Comparison of ENCODE assay signal across 11 mouse cellular contexts in genomic region chr12:112810092-112810885, GRCm38 (mm10). TPM values are rescaled to one million over a fixed set of nuclear protein-coding genes. Genes with fewer than 3 reads are reported as not detected.
DNase-seq lines count a peak whose midpoint lies in the region; ATAC-seq and TF ChIP-seq lines count a peak whose summit lies in the region.
"Had no signal": no experiment of that assay in that cellular context is flagged by ENCODE, and none has a peak within 500 bp of the region (broad histone marks: within the 10 kb centered on the region; RNA-seq: fewer than 3 reads in every experiment).

No protein-coding gene starts in this region.

- DNase-seq in heart, adult 8-10 months (ENCODE audit: low spot score) = no peak
- peak; percentile 72 for DNase-seq in lung, postnatal 0 days (ENCODE audit: low spot score)
- DNase-seq in lung, adult 2 months = no peak
- DNase-seq in urinary bladder, postnatal 25 days (ENCODE audit: low spot score) = no peak
- DNase-seq in embryo, embryonic 10.5 days (ENCODE audit: low spot score) = no peak
- DNase-seq: B cell, adult 2 months had no signal

- no peaks in the 10 kb centered on the region for H3K36me3 ChIP-seq in heart, embryonic 11.5 days (ENCODE audit: control insufficient read depth, insufficient read depth, low read length)
- no peaks in the 10 kb centered on the region for H3K36me3 ChIP-seq in lung, postnatal 0 days (ENCODE audit: insufficient read depth, low read length)
- no peaks in the 10 kb centered on the region for H3K36me3 ChIP-seq in intestine, embryonic 15.5 days
- 0 out of 2 replicates have a peak, but pooled peaks cover 7% of the 10 kb centered on the region for H3K36me3 ChIP-seq in stomach, embryonic 15.5 days

- no peak for TF ChIP-seq EP300 in lung, postnatal 0 days (IDR thresholded peaks at IDR 0.05)

- TF ChIP-seq POLR2A in lung, adult 2 months (IDR thresholded peaks at IDR 0.05; ENCODE audit: borderline replicate concordance, extremely low read depth, low read depth, low read length) = no peak

- peaks cover 28% of the 10 kb centered on the region for H3K4me1 ChIP-seq in heart, embryonic 11.5 days (ENCODE audit: control insufficient read depth, insufficient read depth, low read length)
- peaks cover 4% of the 10 kb centered on the region; the same call in 1 of the 2 replicates for H3K4me1 ChIP-seq in lung, postnatal 0 days (ENCODE audit: insufficient read depth, low read depth, low read length)
- peaks cover 3% of the 10 kb centered on the region; the same call in 1 of the 2 replicates for H3K4me1 ChIP-seq in lung, adult 2 months (ENCODE audit: control insufficient read depth, insufficient read depth, low read length)
- H3K4me1 ChIP-seq in intestine, embryonic 15.5 days (replicated peaks) = peaks cover 14% of the 10 kb centered on the region
- peaks cover 16% of the 10 kb centered on the region for H3K4me1 ChIP-seq in stomach, embryonic 15.5 days

- H3K9me3 ChIP-seq in heart, embryonic 11.5 days (replicated peaks; ENCODE audit: control insufficient read depth, low read length) = no peaks in the 10 kb centered on the region
- H3K9me3 ChIP-seq in lung, postnatal 0 days (ENCODE audit: low read length) = no peaks in the 10 kb centered on the region
- H3K9me3 ChIP-seq in intestine, embryonic 15.5 days = no peaks in the 10 kb centered on the region
- H3K9me3 ChIP-seq in stomach, embryonic 15.5 days = no peaks in the 10 kb centered on the region

- peak overlapping the region; percentile 97 for H3K4me2 ChIP-seq in heart, embryonic 11.5 days
- H3K4me2 ChIP-seq in lung, postnatal 0 days (replicated peaks; ENCODE audit: low read depth, low read length) = peak overlapping the region; percentile 93
- H3K4me2 ChIP-seq in intestine, embryonic 15.5 days (replicated peaks) = peak overlapping the region; percentile 94
- H3K4me2 ChIP-seq in stomach, embryonic 15.5 days = peak overlapping the region; percentile 95; the same call in 1 of the 2 replicates

- H3K27ac ChIP-seq in heart, embryonic 11.5 days (ENCODE audit: low read depth, low read length) = peak overlapping the region; percentile 73; the same call in 1 of the 2 replicates
- peak overlapping the region; percentile 86 for H3K27ac ChIP-seq in lung, postnatal 0 days (ENCODE audit: low read length)
- no peak overlapping the region for H3K27ac ChIP-seq in intestine, embryonic 15.5 days
- H3K27ac ChIP-seq in stomach, embryonic 15.5 days = no peak overlapping the region
- H3K27ac ChIP-seq: macrophage had no signal

- no peaks in the 10 kb centered on the region for H3K27me3 ChIP-seq in heart, embryonic 11.5 days (ENCODE audit: control insufficient read depth, insufficient read depth, low read length)
- H3K27me3 ChIP-seq in lung, postnatal 0 days (replicated peaks; ENCODE audit: insufficient read depth, low read length) = no peaks in the 10 kb centered on the region
- H3K27me3 ChIP-seq in intestine, embryonic 15.5 days (replicated peaks) = no peaks in the 10 kb centered on the region
- H3K27me3 ChIP-seq in stomach, embryonic 15.5 days (replicated peaks) = no peaks in the 10 kb centered on the region

- peak overlapping the region; percentile 69 for H3K4me3 ChIP-seq in heart, embryonic 11.5 days (ENCODE audit: low read depth, low read length)
- H3K4me3 ChIP-seq in lung, postnatal 0 days (ENCODE audit: low read depth, low read length) = peak overlapping the region; percentile 52; the same call in 1 of the 2 replicates
- H3K4me3 ChIP-seq in lung, adult 2 months (replicated peaks; ENCODE audit: extremely low read depth, low read depth, low read length) = no peak overlapping the region
- H3K4me3 ChIP-seq in intestine, embryonic 15.5 days (replicated peaks) = no peak overlapping the region
- no peak overlapping the region for H3K4me3 ChIP-seq in stomach, embryonic 15.5 days (replicated peaks)

- no peak for ATAC-seq in heart, embryonic 11.5 days (replicated peaks; ENCODE audit: insufficient number of reproducible peaks, low FRiP score, low TSS enrichment)
- ATAC-seq in lung, postnatal 0 days = peak; percentile 53
- ATAC-seq in intestine, embryonic 15.5 days = no peak
- ATAC-seq in stomach, embryonic 15.5 days (ENCODE audit: insufficient read depth, low FRiP score, low read depth) = no peak

- 44% methylated on average over 19 of the region's 19 CpGs for WGBS in heart, embryonic 11.5 days (ENCODE audit: insufficient replicate concordance)
- WGBS in lung, postnatal 0 days = 52% methylated on average over 19 of the region's 19 CpGs
- WGBS in lung, adult 2 months = 59% methylated on average over 19 of the region's 19 CpGs
- WGBS in intestine, embryonic 15.5 days = 64% methylated on average over 19 of the region's 19 CpGs
- 58% methylated on average over 19 of the region's 19 CpGs for WGBS in stomach, embryonic 15.5 days

- TF ChIP-seq CTCF in lung, postnatal 0 days (IDR thresholded peaks at IDR 0.05) = no peak
- no peak for TF ChIP-seq CTCF in lung, adult 2 months (IDR thresholded peaks at IDR 0.05; ENCODE audit: insufficient read depth, low read length)

- H3K9ac ChIP-seq in heart, embryonic 11.5 days (ENCODE audit: low read depth, low read length) = no peak overlapping the region
- peak overlapping the region; percentile 43 for H3K9ac ChIP-seq in lung, postnatal 0 days (replicated peaks; ENCODE audit: low read depth)
- H3K9ac ChIP-seq in intestine, embryonic 15.5 days = no peak overlapping the region
- no peak overlapping the region for H3K9ac ChIP-seq in stomach, embryonic 15.5 days

RNA-seq across cellular contexts. Expression of gene Clba1, which starts 1.6 kb away (rescaled TPM):
- polyA plus RNA-seq in heart, embryonic 11.5 days (2014; fragmentation: Nextera tagmentation; extraction: Ambion mirVana) = 11.5 and 13.0 TPM in 2 replicates
- 1 to 10 TPM; 1.8 to 4.3 (median 2.4) TPM for total RNA-seq in heart, adult 8-10 months (2022)
- 17.8 and 19.0 TPM in 2 replicates for polyA plus RNA-seq in lung, postnatal 0 days (2015; fragmentation: Nextera tagmentation; extraction: Ambion mirVana)
- polyA plus RNA-seq in lung, adult 2 months (2012; rRNA removed) = 9.4 and 10.0 TPM in 2 replicates
- 3.7 and 4.6 TPM in 2 replicates for polyA plus RNA-seq in intestine, embryonic 15.5 days (2015; fragmentation: Nextera tagmentation; extraction: Ambion mirVana)
- 6.1 and 7.0 TPM in 2 replicates for polyA plus RNA-seq in stomach, embryonic 15.5 days (2015; fragmentation: Nextera tagmentation; extraction: Ambion mirVana)

RNA-seq across cellular contexts. Expression of gene Ahnak2, which starts 7.8 kb away (rescaled TPM):
- polyA plus RNA-seq in heart, embryonic 11.5 days (2014; fragmentation: Nextera tagmentation; extraction: Ambion mirVana) = 0.63 and 0.79 TPM in 2 replicates
- total RNA-seq in heart, adult 8-10 months (2022) = 10 to 100 TPM; 19.3 to 24.6 (median 20.6) TPM
- 4.8 and 4.9 TPM in 2 replicates for polyA plus RNA-seq in lung, postnatal 0 days (2015; fragmentation: Nextera tagmentation; extraction: Ambion mirVana)
- 9.3 and 13.3 TPM in 2 replicates for polyA plus RNA-seq in lung, adult 2 months (2012; rRNA removed)
- polyA plus RNA-seq in intestine, embryonic 15.5 days (2015; fragmentation: Nextera tagmentation; extraction: Ambion mirVana) = 2.3 and 3.0 TPM in 2 replicates
- 3.8 and 4.7 TPM in 2 replicates for polyA plus RNA-seq in stomach, embryonic 15.5 days (2015; fragmentation: Nextera tagmentation; extraction: Ambion mirVana)

RNA-seq across cellular contexts. Expression of gene Cdca4, which starts 18.9 kb away (rescaled TPM):
- 61.5 and 62.8 TPM in 2 replicates for polyA plus RNA-seq in heart, embryonic 11.5 days (2014; fragmentation: Nextera tagmentation; extraction: Ambion mirVana)
- 1 to 10 TPM; 5.6 to 6.5 (median 6.2) TPM for total RNA-seq in heart, adult 8-10 months (2022)
- polyA plus RNA-seq in lung, postnatal 0 days (2015; fragmentation: Nextera tagmentation; extraction: Ambion mirVana) = 28.1 and 29.5 TPM in 2 replicates
- polyA plus RNA-seq in lung, adult 2 months (2012; rRNA removed) = 17.0 and 21.4 TPM in 2 replicates
- polyA plus RNA-seq in intestine, embryonic 15.5 days (2015; fragmentation: Nextera tagmentation; extraction: Ambion mirVana) = 87.6 and 88.0 TPM in 2 replicates
- polyA plus RNA-seq in stomach, embryonic 15.5 days (2015; fragmentation: Nextera tagmentation; extraction: Ambion mirVana) = 97.0 and 100 TPM in 2 replicates

RNA-seq across cellular contexts. Expression of gene Pld4, which starts 49.8 kb away (rescaled TPM):
- 1.5 and 1.7 TPM in 2 replicates for polyA plus RNA-seq in heart, embryonic 11.5 days (2014; fragmentation: Nextera tagmentation; extraction: Ambion mirVana)
- total RNA-seq in heart, adult 8-10 months (2022) = 1 to 10 TPM; 3.4 to 8.1 (median 4.3) TPM
- 19.6 and 23.8 TPM in 2 replicates for polyA plus RNA-seq in lung, postnatal 0 days (2015; fragmentation: Nextera tagmentation; extraction: Ambion mirVana)
- polyA plus RNA-seq in lung, adult 2 months (2012; rRNA removed) = 78.2 and 90.1 TPM in 2 replicates
- polyA plus RNA-seq in intestine, embryonic 15.5 days (2015; fragmentation: Nextera tagmentation; extraction: Ambion mirVana) = 11.6 and 12.6 TPM in 2 replicates
- polyA plus RNA-seq in stomach, embryonic 15.5 days (2015; fragmentation: Nextera tagmentation; extraction: Ambion mirVana) = 14.5 and 16.8 TPM in 2 replicates

RNA-seq across cellular contexts. Expression of gene Gpr132, which starts 57.7 kb away (rescaled TPM):
- 0.19 TPM in 1 of 2 replicates, not detected in the other for polyA plus RNA-seq in heart, embryonic 11.5 days (2014; fragmentation: Nextera tagmentation; extraction: Ambion mirVana)
- under 1 TPM; 0.25 to 0.52 (median 0.33) TPM for total RNA-seq in heart, adult 8-10 months (2022)
- 0.25 and 0.40 TPM in 2 replicates for polyA plus RNA-seq in lung, postnatal 0 days (2015; fragmentation: Nextera tagmentation; extraction: Ambion mirVana)
- polyA plus RNA-seq in lung, adult 2 months (2012; rRNA removed) = 9.2 and 12.9 TPM in 2 replicates
- polyA plus RNA-seq in intestine, embryonic 15.5 days (2015; fragmentation: Nextera tagmentation; extraction: Ambion mirVana) = 0.24 and 0.40 TPM in 2 replicates
- polyA plus RNA-seq in stomach, embryonic 15.5 days (2015; fragmentation: Nextera tagmentation; extraction: Ambion mirVana) = 0.33 and 0.41 TPM in 2 replicates
- total RNA-seq: layer of hippocampus, adult 18-20 months had no signal

Comparison
In these comparisons a context has a peak if more than half of its experiments do, and no peak if none do; other contexts are left out.
1. H3K4me3 ChIP-seq: peak in heart, embryonic 11.5 days (single experiment) and lung, postnatal 0 days (single experiment); none in lung, adult 2 months (single experiment), intestine, embryonic 15.5 days (single experiment) and stomach, embryonic 15.5 days (single experiment).
2. H3K27ac ChIP-seq: peak in heart, embryonic 11.5 days (single experiment) and lung, postnatal 0 days (single experiment); none in intestine, embryonic 15.5 days (single experiment) and stomach, embryonic 15.5 days (single experiment).
3. Peak in every context shown above with its lines, with median percentiles within 50 percentile points of each other: H3K4me2 ChIP-seq.